Mouse (Mus musculus) spleen, postnatal 10 days (tissue): Measurements from ENCODE around the gene Gtf2i.
"Not testable (repeated sequence)": the region's sequence is repeated elsewhere in the genome, so short reads cannot be mapped to it uniquely, and the experiment has no call there.

Experiments used
- DNase-seq, 2 experiments: peaks; one replicate each; pipeline ENCODE4 v3.0.0; 2021 to 2022; ENCODE audit warnings: low spot score in 2 of 2

Gtf2i gene

DNA sequence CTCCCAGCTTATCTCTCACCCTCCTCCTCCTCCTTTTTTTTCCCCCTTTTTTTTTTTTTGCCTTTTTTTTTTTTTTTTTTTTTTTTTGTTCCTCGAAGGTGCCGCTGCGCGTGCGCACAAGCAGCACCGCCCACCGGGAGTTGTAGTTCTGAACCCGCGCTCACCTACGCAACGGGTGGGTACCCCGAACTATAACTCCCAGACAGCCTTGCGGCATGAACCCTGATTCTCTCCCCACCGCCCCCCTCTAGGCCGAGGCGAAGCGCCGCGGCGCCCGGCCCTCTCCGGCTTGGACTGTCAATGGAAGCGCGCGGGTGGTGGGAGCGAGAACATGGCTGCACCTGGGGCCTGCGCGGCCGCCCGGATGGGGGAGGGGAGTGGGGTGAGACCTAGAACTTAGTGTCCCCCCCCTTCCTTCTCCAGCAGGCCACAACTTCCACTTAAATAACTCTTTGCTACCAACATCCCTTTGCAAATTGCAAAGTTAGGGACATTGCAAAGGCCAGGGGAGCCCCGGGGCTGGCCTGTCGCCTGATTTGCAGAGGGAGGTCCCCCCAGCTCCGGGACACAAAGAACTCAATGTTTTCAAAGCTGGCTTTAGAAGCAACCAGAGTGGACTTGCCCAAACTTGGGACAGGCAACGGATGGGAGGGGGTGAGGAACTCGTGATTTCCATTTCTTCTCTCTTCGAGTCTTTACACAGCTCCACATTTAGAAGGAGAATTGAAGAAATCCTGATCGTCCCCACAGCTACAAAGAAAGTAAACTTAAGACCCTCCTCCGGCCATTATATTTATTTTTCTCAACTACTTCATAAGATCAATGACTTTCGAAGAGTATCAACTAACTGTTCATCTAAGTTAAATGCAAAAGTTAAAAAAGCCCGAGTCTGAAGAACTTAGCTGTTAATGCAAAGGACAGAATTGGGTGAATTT, at the start of gene Gtf2i:
Gene Gtf2i (minus strand): TSS at position 73 of the 935 bp plus-strand sequence.
- peak; percentile 79 to 94 for DNase-seq

DNA sequence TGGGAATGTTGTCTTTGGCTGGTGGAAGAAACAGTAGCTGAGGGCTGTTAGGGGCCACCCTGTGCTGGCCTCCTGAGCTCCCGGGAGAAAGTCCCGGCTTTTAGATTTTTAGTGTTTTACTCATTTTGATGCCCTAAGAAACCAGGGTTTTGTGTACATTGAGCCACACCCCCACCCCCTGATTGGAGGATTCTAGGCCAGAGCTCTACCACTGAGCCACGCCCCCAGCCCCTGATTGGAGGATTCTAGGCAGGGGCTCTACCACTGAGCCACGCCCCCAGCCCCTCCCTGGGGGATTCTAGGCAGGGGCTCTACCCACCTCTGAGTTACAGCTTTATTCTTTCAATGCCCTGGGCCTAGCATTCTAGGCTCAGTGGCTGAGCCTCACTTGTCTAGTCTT, 44.5 kb upstream of the Gtf2i start:
- DNase-seq = no peak

DNA sequence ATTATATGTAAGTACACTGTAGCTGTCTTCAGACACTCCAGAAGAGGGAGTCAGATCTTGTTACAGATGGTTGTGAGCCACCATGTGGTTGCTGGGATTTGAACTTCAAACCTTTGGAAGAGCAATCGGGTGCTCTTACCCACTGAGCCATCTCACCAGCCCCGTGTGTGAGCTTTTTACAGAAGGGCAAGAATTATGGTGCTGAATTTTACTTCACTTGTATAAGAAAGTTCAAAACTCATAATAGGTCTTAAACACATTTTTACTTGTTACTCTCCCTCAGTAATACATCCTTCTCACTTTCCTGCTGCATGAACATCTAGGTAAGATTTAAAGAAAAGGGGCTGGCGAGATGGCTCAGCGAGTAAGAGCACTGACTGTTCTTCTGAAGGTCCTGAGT, 40.8 kb upstream of the Gtf2i start:
- DNase-seq = not testable (repeated sequence)

DNA sequence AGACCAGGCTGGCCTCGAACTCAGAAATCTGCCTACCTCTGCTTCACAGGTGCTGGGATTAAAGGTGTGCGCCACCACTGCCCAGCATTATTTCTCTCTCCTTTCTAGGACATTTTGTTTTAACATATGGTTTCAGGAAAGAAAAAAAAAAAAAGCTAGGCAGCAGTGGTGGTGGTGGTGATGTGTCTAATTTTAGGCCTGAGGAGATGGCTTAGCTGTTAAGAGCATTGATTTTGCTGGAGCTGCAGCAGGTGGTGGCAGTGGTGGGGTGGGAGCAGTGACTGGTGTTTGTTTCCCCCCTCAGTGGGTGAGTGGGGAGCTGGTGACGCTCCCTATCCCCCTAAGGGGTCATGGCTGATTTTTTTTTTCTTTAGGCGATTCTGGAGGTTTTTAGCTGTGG, 38.6 kb upstream of the Gtf2i start:
- no peak for DNase-seq

DNA sequence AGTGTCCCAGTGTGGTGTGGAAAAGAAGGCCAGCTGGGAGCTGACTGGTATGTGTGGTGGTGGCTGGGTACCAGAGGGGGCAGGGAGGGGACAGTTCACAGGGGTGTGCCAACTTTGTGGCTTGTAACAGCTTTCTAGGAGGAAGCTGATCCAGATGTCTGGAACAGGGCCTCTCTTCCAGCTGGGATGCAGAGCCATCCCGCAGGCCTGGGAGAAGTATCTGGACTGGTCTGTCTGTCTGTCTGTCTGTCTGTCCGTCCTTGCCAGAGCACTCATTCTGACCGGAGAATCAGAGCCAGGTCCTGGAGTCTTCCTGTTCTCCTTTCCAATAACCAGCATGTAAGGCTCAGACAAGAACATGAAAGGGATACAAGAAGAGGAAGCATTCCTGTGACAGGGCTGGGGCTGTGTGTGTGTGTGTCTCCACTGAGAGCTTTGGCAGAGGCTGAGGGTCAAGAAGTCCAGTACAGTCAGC, 38.0 kb upstream of the Gtf2i start:
- DNase-seq = no peak

DNA sequence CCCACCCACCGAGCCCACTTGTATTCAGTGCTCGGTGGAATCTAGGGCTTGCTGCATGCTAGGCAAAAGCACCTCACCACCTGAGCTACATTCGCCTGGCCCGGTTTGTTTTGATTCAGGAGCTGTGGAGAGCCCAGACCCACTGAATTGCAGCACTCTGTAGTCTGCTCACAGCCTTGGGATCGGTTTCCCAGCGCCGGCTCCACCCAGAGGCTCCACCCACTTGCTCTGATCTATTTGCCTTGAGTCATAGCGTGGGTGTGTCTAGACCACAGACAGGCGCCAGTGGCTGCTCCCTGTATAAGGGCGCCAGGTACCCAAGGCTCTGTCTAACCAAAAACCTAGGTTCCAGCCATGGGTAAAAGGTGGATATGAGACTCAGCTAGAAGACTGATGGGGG, 36.1 kb upstream of the Gtf2i start:
- DNase-seq = peak in 1 of 2 experiments; percentile 56

DNA sequence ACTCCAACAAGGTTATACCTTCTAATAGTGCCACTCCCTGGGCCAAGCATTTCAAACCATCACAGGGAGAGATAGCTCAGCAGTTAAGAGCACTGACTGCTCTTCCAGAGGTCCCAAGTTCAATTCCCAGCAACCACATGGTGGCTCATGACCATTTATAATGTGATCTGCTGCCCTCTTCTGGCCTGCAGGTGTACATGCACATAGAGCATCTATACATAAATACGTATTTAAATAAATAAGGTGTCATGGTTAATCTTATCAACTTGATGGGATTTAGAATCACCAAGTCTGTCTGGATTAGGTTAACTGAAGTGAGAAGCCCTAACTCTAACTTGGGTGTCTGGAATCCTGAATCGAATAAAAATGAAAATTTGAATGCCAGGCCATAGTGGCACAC, 32.5 kb upstream of the Gtf2i start:
- DNase-seq = peak in 1 of 2 experiments; percentile 39

DNA sequence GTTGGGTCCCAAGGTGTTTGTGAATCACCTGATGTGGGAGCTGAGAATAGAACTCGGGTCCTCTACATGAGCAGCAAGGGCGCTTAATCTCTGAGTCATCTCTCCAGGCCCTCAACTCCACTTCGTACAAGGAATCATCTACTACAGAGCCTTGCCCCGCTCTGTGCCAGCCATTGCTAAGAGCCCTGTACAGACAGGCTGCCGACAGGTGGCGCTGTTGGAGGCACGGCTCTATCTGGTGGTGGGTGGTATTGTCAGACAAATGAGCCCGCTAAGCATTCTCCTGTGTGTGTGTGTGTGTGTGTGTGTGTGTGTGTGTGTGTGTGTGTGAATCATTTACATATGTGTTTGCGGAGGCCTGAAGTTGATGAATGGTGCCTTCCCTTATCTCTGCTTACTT, 30.9 kb upstream of the Gtf2i start:
- DNase-seq = peak in 1 of 2 experiments; percentile 42

DNA sequence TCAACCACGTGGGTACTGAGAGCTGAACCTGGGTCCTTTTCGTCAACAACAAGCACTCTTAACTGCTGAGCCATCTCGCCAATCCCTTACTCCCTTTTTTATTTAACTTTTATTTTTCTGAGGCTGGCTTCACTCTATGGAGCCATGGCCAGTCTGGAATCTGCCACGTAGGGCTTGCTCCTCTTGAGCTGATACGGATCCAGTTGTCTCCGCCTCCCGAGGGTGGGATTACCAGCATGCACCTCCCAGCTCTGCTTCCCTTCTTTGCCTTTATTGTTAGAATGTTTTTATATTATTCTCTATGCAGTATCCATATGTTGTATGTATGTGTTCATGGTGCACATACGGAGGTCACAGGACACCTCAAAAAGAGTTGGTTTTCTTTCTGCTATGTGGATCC, 29.5 kb upstream of the Gtf2i start:
- no peak for DNase-seq

DNA sequence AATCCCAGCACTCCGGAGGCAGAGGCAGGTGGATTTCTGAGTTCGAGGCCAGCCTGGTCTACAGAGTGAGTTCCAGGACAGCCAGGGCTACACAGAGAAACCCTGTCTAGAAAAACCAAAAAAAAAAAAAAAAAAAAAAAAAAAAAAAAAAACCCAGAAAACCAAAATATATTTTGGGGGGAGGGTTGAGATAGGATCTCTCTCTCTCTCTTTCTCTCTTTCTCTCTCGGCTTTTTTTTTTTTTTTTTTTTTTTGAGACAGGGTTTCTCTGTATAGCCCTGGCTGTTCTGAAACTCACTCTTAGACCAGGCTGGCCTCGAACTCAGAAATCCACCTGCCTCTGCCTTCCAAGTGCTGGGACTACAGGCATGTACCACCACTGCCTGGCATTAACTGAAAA, 29.0 kb upstream of the Gtf2i start:
- DNase-seq = not testable (repeated sequence)

DNA sequence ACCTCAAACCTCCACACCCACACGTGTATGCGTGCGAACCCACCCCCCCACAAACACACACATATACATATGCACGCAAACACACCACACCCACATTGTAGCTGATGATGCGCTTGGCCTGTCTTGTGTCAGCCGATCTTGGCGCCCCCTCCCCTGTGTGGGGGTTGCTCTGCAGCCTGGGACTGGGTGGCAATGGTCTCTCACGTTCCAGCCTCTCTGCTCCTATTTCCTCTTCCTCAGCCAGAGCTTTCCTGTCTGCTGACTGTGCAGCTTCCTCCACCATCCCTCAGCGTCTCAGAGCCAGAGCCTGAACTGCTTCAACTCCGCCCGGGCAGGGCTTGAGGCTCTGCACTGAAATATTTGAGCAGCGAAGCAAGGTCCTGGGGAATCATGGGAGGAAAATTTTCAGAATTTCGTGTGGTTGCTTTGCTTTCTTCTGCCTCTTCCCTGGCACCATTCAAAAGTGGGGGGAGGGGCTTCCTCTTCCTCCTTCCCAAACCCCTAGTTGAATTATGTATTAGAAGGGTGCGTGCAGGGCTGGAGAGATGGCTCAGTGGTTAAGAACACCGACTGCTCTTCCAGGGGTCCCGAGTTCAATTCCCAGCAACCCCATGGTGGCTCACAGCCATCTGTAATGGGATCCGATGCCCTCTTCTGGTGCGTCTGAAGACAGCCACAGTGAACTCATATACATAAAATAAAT, 28.1 kb upstream of the Gtf2i start:
- no peak for DNase-seq

DNA sequence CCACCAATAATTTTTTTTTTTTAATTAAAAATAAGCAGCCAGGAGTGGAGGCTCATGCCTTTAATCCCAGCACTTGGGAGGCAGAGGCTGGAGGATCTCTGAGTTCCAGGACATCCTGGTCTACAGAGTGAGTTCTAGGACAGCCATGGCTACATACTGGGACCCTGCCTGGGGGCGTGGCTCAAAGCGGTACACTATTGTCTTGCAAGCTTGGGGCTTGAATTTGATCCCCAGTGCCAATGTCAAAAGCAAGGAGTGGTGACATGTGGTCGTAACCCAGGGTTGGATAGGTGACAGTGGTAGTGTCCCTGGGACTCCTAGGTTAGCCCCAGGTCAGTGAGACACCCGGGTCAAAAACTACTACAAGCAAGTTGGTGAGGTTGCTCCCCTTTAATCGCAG, 27.2 kb upstream of the Gtf2i start:
- DNase-seq = no peak

DNA sequence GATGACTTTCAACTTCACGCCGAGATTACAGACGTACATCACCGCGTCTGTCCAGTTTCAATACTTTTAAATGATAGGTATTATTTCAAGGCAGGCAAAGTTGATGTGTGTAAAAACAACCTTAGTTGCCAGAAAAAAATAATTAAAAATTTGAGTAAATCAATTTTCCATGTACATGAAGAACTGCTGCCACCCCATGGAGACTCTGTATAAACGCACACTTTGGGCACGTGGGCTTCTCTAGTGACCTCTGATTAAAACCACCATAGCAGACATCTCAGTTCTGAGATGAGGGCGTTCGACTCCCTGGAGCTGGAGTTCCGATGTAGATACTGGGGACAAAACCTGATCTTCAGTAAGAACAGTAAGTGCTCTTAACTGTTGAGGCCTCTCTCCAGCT, 26.8 kb upstream of the Gtf2i start:
- DNase-seq = peak in 1 of 2 experiments; percentile 23

DNA sequence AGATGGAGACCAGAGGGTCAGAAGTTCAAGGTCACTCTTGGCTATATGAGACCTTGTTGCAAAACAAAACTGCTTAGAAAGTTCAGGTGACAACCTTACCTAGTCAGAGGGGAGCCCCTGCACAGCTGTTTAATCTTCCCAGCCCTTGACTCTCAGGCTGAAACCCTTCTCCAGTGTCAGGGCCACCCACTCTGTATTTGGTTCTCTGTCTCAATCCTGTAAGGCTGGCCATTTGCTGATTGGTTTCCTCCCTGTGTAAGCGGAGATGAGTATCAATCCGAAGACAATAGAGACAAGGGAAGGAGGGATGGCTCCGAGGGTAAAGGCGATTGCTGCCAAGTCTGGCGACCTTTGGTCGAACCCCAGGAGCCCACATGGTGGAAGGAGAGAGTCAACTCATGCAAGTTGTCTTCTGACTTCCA, 25.6 kb upstream of the Gtf2i start:
- no peak for DNase-seq

DNA sequence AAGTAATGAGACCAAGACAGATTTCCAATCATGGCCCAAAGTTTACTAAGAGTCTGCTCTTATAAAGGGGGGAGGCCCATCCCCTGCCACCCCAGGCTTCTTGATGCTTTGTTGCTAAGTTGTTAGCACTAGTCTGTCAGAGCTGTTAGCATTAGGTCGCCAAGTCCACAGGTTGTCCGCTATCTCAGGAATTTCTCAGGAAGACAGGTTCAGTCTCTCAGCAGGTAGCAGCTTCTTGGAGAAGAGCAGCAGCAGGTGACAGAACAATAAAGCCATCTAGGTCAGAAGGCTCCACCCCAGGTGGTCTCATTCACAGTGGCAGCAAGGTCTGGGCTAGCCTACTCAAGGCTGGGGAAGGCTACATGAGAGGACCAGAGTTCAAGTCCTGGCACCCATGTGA, 22.5 kb upstream of the Gtf2i start:
- not testable (repeated sequence) for DNase-seq

DNA sequence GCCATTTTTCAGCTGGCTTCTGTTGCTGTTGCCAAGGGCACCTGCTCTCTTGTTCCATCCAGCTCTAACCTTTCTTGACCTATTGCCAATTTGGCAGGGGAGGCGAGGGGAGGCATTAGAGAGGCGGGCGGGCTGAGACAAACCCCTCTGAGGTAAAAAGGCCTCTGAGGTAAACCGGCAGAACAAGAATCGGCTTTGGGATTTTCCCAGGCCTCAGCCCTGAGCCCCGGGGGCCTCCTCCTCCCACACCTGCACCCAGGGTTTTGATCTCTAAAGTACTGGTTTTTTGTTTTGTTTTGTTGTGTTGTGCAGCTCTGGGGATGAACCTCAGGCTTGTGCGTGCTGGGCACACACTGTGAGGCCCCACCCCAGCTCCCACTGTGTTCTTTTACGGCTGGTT, 18.2 kb upstream of the Gtf2i start:
- DNase-seq = no peak

DNA sequence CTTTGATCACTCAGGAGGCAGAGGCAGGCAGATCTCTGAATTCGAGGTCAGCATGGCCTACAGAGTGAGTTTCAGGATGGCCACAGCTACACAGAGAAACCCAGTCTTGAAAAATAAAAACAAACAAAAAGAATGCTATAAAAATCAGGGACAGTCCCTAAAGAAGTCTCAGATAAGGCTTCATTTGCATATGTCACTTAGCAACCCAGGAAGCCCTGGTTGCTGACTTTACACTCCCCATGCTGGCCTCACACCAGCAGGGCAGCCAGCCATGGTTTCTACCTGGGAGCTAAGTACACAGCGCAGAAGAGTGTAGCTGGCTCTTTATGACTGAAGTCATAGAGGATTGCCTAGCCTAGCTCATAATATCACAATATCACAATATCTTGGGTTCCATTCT, 15.5 kb upstream of the Gtf2i start:
- no peak for DNase-seq

DNA sequence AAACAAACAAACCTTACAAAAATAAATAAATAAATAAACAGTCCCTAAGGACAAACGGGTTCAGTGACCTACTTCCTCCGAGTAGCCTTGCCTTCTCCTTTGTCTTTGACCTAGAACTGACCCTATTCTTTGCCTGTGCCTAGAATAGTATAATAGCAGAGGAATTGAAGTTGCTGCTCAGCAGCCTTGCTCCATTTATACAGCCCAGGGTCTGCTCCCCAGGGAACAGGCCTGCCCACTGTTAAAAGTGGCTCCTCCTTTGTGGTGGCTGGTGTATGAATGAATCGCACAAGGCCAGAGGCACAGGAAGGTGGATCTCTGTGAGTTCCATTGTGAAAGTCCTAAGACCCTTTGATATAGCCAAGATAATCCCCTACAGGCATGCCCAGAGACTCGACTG, 14.8 kb upstream of the Gtf2i start:
- no peak for DNase-seq

DNA sequence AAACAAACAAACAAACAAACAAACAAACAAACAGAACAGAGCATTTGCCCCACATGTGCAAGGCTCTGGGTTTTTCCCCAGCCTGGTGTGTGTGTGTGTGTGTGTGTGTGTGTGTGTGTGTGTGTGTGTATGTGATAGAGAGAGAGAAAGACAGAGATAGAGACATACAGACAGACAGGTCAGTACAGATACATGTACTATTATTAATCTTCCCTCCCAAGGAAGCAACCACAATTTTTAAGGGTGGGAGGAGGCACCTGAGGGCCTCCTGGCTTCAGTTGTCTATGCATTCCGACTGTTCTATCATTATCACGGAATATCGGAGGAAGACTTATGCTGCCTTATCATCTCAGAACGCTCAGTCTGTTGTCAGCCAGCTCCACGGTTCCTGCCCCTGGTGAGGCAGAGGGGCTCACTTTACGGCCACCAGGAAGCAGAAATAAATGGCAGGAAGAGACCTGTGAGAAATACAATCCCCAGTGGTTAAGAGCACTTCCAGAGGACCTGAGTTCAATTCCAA, 14.0 kb upstream of the Gtf2i start:
- DNase-seq = no peak

DNA sequence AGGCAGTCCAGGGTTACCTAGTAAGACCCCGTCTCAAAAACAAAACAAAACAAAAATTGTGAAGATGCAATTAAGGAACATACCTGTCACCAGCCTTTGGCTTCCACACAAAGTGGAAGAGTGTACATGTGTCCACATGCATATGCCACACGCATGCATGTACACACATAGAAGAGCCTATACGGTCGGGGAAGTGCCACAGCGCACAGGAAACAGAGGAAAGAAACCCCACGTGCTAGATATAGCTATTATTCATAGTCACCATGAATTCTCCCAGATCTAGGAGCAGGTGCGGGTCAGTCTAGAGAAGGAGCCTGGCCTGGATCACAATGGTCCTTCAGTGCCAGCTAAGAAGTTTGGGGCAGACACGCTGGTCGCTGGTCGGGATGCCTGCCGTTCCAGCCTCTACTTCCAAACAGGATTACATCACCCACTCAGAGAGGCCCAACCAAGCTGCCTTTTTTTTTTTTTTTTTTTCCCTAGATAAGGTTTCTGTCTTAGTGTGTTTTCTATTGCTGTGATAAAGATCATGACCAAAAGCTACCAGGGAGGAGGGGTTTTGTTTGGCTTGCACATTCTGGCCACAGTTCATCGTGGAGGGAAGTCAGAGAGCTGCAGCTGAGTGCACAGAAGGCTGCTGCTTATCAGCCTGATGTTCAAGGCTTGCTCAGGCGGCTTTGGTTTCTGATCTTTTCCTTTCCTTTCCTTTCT, 11.5 kb upstream of the Gtf2i start:
- DNase-seq = no peak

DNA sequence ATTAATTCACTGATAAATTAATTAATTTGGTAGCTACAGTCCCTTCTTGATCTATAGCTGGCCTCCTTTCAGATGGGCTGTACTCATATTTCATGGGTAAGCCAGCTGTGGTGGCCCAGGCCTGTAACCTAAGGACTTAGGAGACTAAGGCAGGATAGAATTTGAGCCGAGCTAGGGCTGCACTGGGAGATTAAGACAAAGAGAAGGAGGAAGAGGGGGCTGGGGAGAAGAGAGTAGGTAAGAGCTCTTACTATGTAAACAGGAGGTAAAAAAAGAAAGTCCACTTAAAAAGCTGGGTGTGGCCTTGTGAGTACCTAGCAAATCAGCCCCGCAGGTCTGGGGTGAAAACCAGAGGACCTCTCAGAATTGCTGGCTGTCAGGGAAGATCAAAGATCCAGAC, 9.3 kb upstream of the Gtf2i start:
- no peak for DNase-seq

DNA sequence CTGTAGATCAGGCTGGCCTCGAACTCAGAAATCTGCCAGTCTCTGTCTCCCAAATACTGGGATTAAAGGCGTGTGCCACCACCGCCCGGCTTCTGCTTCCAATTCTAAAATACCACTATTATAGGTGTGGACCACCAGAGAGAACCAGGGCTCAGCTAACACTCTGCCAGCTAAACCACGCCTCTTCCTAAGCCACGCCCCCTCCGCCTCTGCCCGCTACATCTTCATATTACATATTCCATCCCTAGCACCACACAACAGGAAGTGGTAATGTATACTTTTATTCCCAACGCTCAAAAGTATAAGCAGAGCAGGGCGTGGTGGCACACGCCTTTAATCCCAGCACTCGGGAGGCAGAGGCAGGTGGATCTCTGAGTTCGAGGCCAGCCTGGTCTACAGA, 8.8 kb upstream of the Gtf2i start:
- peak in 1 of 2 experiments; percentile 46 for DNase-seq
